Mouse (Mus musculus) C2C12 (cell line): ENCODE results near the gene Abca7.

Experiments
- CEBPB ChIP-seq: IDR thresholded peaks from one replicate; pipeline ENCODE4 v1.6.1; 2011; ENCODE audit warnings: low read depth, mild to moderate bottlenecking, control low read depth, moderate library complexity
- CTCF ChIP-seq: IDR thresholded peaks from one replicate; pipeline ENCODE4 v1.5.1; 2011; ENCODE audit not compliant: control insufficient read depth, insufficient read depth, insufficient read length
- FOSL1 ChIP-seq: IDR thresholded peaks from one replicate; pipeline ENCODE4 v1.8.0; 2011; ENCODE audit warnings: mild to moderate bottlenecking, low read length; ENCODE audit not compliant: poor library complexity, insufficient read depth, severe bottlenecking
- MAX ChIP-seq: IDR thresholded peaks from one replicate; pipeline ENCODE4 v1.6.1; 2011; ENCODE audit warnings: mild to moderate bottlenecking, control low read depth
- MYOD1 ChIP-seq: IDR thresholded peaks from one replicate; pipeline ENCODE4 v1.6.1; 2011; ENCODE audit warnings: low read depth; ENCODE audit not compliant: control insufficient read depth, insufficient read length
- MYOG ChIP-seq: IDR thresholded peaks from one replicate; pipeline ENCODE4 v1.6.1; 2011; ENCODE audit not compliant: control insufficient read depth, insufficient read length; ENCODE audit errors: extremely low read depth
- USF1 ChIP-seq: IDR thresholded peaks from one replicate; pipeline ENCODE4 v1.6.1; 2011; ENCODE audit warnings: low read depth, mild to moderate bottlenecking, control low read depth, moderate library complexity

GRCm38 (mm10) chr10:80056976-80057682 is 60.8 kb downstream of the Abca7 start:
- TF ChIP-seq CTCF (no peak), MYOG (no peak), USF1 (no peak), FOSL1 (no peak), MAX (no peak), MYOD1 (no peak), CEBPB (no peak)
